Mouse (Mus musculus) hindbrain, postnatal 0 days (tissue): ENCODE results near the gene Neurl4. TPM values are rescaled to one million over a fixed set of nuclear protein-coding genes. Genes with fewer than 3 reads are reported as not detected.

Experiments
- ATAC-seq: fragments of 200-750 bp; cut with Nextera tagmentation; 2 replicates; pipeline ENCODE4 v1.8.0; 2017; ENCODE audit warnings: mild to moderate bottlenecking, moderate TSS enrichment, moderate library complexity
- DNase-seq: peaks from one replicate; pipeline ENCODE4 v3.0.0-alpha.2; 2015; ENCODE audit warnings: low spot score
- H3K27ac ChIP-seq: fragments of 300-500 bp; sonication (generic); 2 replicates; pipeline ENCODE4 v1.5.1; 2014; ENCODE audit warnings: mild to moderate bottlenecking
- H3K27me3 ChIP-seq: fragments of 300-500 bp; sonication (generic); 2 replicates; pipeline ENCODE4 v1.6.1; 2014; ENCODE audit warnings: low read length, mixed read lengths; ENCODE audit not compliant: insufficient read depth
- H3K36me3 ChIP-seq: fragments of 300-500 bp; sonication (generic); 2 replicates; pipeline ENCODE4 v1.6.1; 2014; ENCODE audit warnings: low read length, mixed read lengths; ENCODE audit not compliant: insufficient read depth
- H3K4me1 ChIP-seq: fragments of 300-500 bp; sonication (generic); 2 replicates; pipeline ENCODE4 v1.6.1; 2014; ENCODE audit warnings: antibody characterized with exemption, low read length, mixed read lengths; ENCODE audit not compliant: insufficient read depth
- H3K4me2 ChIP-seq: fragments of 300-500 bp; sonication (generic); 2 replicates; pipeline ENCODE4 v1.6.1; 2014; ENCODE audit warnings: low read depth, mild to moderate bottlenecking, low read length, moderate library complexity, mixed read lengths
- H3K4me3 ChIP-seq: fragments of 300-500 bp; sonication (generic); 2 replicates; pipeline ENCODE4 v1.5.1; 2014; ENCODE audit warnings: low read length
- H3K9ac ChIP-seq: fragments of 300-500 bp; sonication (generic); replicated peaks from 2 replicates; pipeline ENCODE4 v1.6.1; 2014; ENCODE audit warnings: mild to moderate bottlenecking, low read length, moderate library complexity, mixed read lengths
- H3K9me3 ChIP-seq: fragments of 300-500 bp; sonication (generic); 2 replicates; pipeline ENCODE4 v1.6.1; 2016; ENCODE audit warnings: low read length, mixed read lengths
- CTCF ChIP-seq: IDR thresholded peaks from 2 replicates; pipeline ENCODE4 v1.5.1; 2016; ENCODE audit warnings: antibody characterized with exemption, control low read depth, low read depth
- WGBS: fragments of 180-500 bp; shearing (Covaris S2); extraction: QIAGEN DNeasy Blood & Tissue Kit; methylation state at CpG from one replicate; pipeline ENCODE4 v1.1.7; 2014; 5-methylcytosine and 5-hydroxymethylcytosine counted together
- polyA plus RNA-seq: library from polyadenylated mRNA; unstranded; fragments of >200 nt; fragmentation: Nextera tagmentation; extraction: Ambion mirVana; gene quantifications from 2 replicates; pipeline ENCODE4 v1.2.1, GENCODE M21; 2015
- total RNA-seq: library from RNA; depleted of rRNA; stranded (reverse); fragments of >200 nt; gene quantifications from 2 replicates; pipeline ENCODE4 v1.2.3, GENCODE M21; 2014

Neurl4 gene
- total and polyA plus RNA-seq, 2 experiments from 2014 or later = 11.9 to 118 TPM

- ATAC-seq = no peak
- peaks cover 6% of the 10 kb centered on the region; the same call in 1 of the 2 replicates for H3K27me3 ChIP-seq
- no peak for DNase-seq
- no peak overlapping the region for H3K27ac ChIP-seq
- peak overlapping the region; percentile 89 for H3K4me2 ChIP-seq
- peak overlapping the region; percentile 51; the same call in 1 of the 2 replicates for H3K4me3 ChIP-seq
- no peak for TF ChIP-seq CTCF
- H3K9me3 ChIP-seq = no peaks in the 10 kb centered on the region
- H3K36me3 ChIP-seq = no peaks in the 10 kb centered on the region
- 31% methylated on average over 9 of the region's 9 CpGs for WGBS
- H3K4me1 ChIP-seq = peaks cover 16% of the 10 kb centered on the region; the same call in 1 of the 2 replicates
- H3K9ac ChIP-seq = no peak overlapping the region
Measured at GRCm38 (mm10) chr11:69936714-69937347, 36.0 kb downstream of the Neurl4 start.

- H3K36me3 ChIP-seq = no peaks in the 10 kb centered on the region
- no peak overlapping the region for H3K4me2 ChIP-seq
- WGBS = 44% methylated on average over 3 of the region's 4 CpGs
- no peaks in the 10 kb centered on the region for H3K9me3 ChIP-seq
- no peak overlapping the region for H3K27ac ChIP-seq
- peaks cover 16% of the 10 kb centered on the region; the same call in 1 of the 2 replicates for H3K4me1 ChIP-seq
- peaks cover 6% of the 10 kb centered on the region; the same call in 1 of the 2 replicates for H3K27me3 ChIP-seq
- DNase-seq (no peak), ATAC-seq (no peak)
- H3K4me3 ChIP-seq = no peak overlapping the region
- H3K9ac ChIP-seq = no peak overlapping the region
- no peak for TF ChIP-seq CTCF
Measured at GRCm38 (mm10) chr11:69937385-69937784, 36.5 kb downstream of the Neurl4 start.

- no peak overlapping the region for H3K27ac ChIP-seq
Measured at GRCm38 (mm10) chr11:69937834-69938233, 37.0 kb downstream of the Neurl4 start.

GRCm38 (mm10) chr11:69938401-69938979, 37.6 kb downstream of the Neurl4 start:
- ATAC-seq (no peak), DNase-seq (no peak)
- Histone ChIP-seq H3K9ac (no peak overlapping the region), H3K9me3 (no peaks in the 10 kb centered on the region), H3K4me1 (peaks cover 16% of the 10 kb centered on the region; the same call in 1 of the 2 replicates), H3K4me2 (no peak overlapping the region), H3K4me3 (no peak overlapping the region), H3K27ac (no peak overlapping the region), H3K27me3 (peaks cover 6% of the 10 kb centered on the region; the same call in 1 of the 2 replicates), H3K36me3 (no peaks in the 10 kb centered on the region)
- 37% methylated on average over 9 of the region's 9 CpGs for WGBS
- TF ChIP-seq CTCF = no peak

More at GRCm38 (mm10) chr11:69937834-69938233, 37.0 kb downstream of the Neurl4 start:
- Histone ChIP-seq H3K4me1 (peaks cover 16% of the 10 kb centered on the region; the same call in 1 of the 2 replicates), H3K27me3 (peaks cover 6% of the 10 kb centered on the region; the same call in 1 of the 2 replicates), H3K9ac (no peak overlapping the region), H3K4me3 (no peak overlapping the region), H3K4me2 (no peak overlapping the region), H3K36me3 (no peaks in the 10 kb centered on the region), H3K9me3 (no peaks in the 10 kb centered on the region)
- ATAC-seq (no peak), DNase-seq (no peak)
- TF ChIP-seq CTCF = no peak
- WGBS = 71% methylated on average over 5 of the region's 5 CpGs

GRCm38 (mm10) chr11:69939181-69939580, 38.3 kb downstream of the Neurl4 start:
- Histone ChIP-seq H3K4me2 (no peak overlapping the region), H3K4me3 (no peak overlapping the region), H3K27ac (no peak overlapping the region), H3K27me3 (peaks cover 6% of the 10 kb centered on the region; the same call in 1 of the 2 replicates), H3K36me3 (no peaks in the 10 kb centered on the region), H3K9me3 (no peaks in the 10 kb centered on the region), H3K4me1 (peaks cover 16% of the 10 kb centered on the region; the same call in 1 of the 2 replicates), H3K9ac (no peak overlapping the region)
- 77% methylated on average over 5 of the region's 5 CpGs for WGBS
- ATAC-seq = no peak
- DNase-seq = no peak
- no peak for TF ChIP-seq CTCF

- TF ChIP-seq CTCF = no peak
- ATAC-seq = no peak
- H3K27ac ChIP-seq = no peak overlapping the region
- no peak overlapping the region for H3K4me3 ChIP-seq
- H3K9ac ChIP-seq = no peak overlapping the region
- H3K27me3 ChIP-seq = peaks cover 5% of the 10 kb centered on the region; the same call in 1 of the 2 replicates
- 96% methylated on average over 17 of the region's 17 CpGs for WGBS
- no peak overlapping the region for H3K4me2 ChIP-seq
- no peaks in the 10 kb centered on the region for H3K36me3 ChIP-seq
- no peaks in the 10 kb centered on the region for H3K9me3 ChIP-seq
- H3K4me1 ChIP-seq = peaks cover 16% of the 10 kb centered on the region; the same call in 1 of the 2 replicates
- DNase-seq = no peak
Measured at GRCm38 (mm10) chr11:69939731-69940130, 38.9 kb downstream of the Neurl4 start.
